Mouse (Mus musculus): ENCODE measurements at regions not wholly inside any gene's neighbourhood (a gene's known extent, or its start where the extent isn't known, plus 50 kb on each side); places are given as distances from the start of the nearest gene placed in this dataset.

DNA sequence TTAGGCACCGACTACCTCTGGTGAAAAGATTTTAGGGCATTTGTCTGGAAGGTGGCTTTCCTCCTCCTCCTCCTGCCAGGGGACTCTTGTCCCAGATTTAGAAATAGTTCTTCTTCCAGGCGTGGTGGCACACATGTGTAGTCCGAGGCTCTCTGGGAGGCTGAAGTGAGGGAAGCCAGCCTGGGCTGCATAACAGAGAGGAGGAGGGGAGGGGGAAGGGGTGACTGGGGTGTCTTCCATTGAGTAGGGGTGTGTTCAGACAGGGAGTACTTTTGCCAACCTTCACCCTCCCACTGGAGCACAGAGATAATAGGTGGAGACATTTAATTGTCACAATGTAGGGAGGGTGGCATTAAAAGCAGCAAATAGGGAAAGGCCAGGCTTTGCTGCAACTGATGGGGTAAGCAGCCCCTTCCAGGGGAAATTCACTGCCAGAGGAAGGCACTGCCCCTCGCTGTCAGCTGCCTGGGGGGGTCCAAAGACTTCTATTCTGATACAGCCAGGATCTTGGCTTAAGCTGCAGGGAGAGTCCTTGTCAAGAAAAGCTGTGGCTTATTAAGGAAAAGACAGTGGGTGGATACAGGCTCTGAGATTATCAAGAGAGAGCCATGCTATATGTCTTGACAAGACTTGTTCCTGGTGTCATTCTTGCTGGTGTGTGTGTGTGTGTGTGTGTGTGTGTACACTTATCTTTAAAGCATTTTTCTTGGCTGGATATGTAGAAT is 83.9 kb downstream of the Bbs10 start:
- Histone ChIP-seq H3K36me3 (ENCODE audit: control insufficient read depth, insufficient read depth, low read length, poor library complexity, severe bottlenecking) (no peaks in the 10 kb centered on the region), H3K4me1 (ENCODE audit: control insufficient read depth in 2 of 2, insufficient read depth in 2 of 2, low read length in 2 of 2, poor library complexity in 1 of 2) (peaks cover 5 to 6% of the 10 kb centered on the region in 2 experiments), H3K9me3 (ENCODE audit: control insufficient read depth, insufficient read depth, low read depth, low read length) (no peaks in the 10 kb centered on the region), H3K9ac (ENCODE audit: insufficient read depth, low read depth, low read length, poor library complexity, severe bottlenecking) (no peak overlapping the region), H3K4me3 (ENCODE audit: insufficient read depth in 1 of 2, low read depth in 1 of 2, low read length in 2 of 2, poor library complexity in 1 of 2, severe bottlenecking in 1 of 2) (no peak overlapping the region), H3K27ac (ENCODE audit: insufficient read depth, low read depth, low read length, poor library complexity, severe bottlenecking) (no peak overlapping the region)
- TF ChIP-seq ZNF384 (IDR thresholded peaks at IDR 0.05; ENCODE audit: low read depth, low read length) (no peak), CHD2 (IDR thresholded peaks at IDR 0.05; ENCODE audit: low read depth, low read length) (no peak), MAFK (IDR thresholded peaks at IDR 0.05; ENCODE audit: insufficient read depth, low read depth, low read length) (no peak), ZC3H11A (IDR thresholded peaks at IDR 0.05; ENCODE audit: borderline replicate concordance, low read depth, low read length) (no peak)
- no peak for DNase-seq (ENCODE audit: low read depth, low spot score)
- in situ Hi-C loops (cut with MboI; ENCODE audit: low sequenced_read_pairs in 2 of 2, unreplicated experiment in 2 of 2): no loop called here

DNA sequence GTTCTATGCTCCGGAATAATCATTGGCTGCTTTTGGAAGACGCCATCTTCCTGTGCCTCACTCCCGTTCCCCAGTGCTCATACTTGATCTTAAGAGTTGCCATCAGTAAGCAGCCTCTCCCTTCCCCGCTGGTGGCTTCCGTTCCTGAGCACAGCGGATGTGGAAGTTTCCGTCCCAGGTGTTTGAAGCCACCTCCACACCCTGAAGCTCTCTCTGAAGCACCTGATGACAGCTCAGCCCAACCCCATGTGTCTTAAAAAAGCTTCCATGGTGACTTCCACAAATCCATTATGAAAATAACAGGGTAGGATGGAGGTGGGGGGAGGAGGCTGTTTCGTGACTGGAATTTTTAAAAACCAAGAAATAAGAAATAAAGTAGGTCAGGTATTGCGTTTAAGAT is 87.1 kb downstream of the Bbs10 start:
- no peak overlapping the region for H3K4me3 ChIP-seq (ENCODE audit: insufficient read depth in 1 of 2, low read depth in 1 of 2, low read length in 2 of 2, poor library complexity in 1 of 2, severe bottlenecking in 1 of 2)
- no peak for DNase-seq (ENCODE audit: low read depth, low spot score)
- in situ Hi-C loops (cut with MboI; ENCODE audit: low sequenced_read_pairs in 2 of 2, unreplicated experiment in 2 of 2): no loop called here
- no peaks in the 10 kb centered on the region for H3K9me3 ChIP-seq (ENCODE audit: control insufficient read depth, insufficient read depth, low read depth, low read length)
- H3K27ac ChIP-seq (ENCODE audit: insufficient read depth, low read depth, low read length, poor library complexity, severe bottlenecking): no peak overlapping the region
- H3K9ac ChIP-seq (ENCODE audit: insufficient read depth, low read depth, low read length, poor library complexity, severe bottlenecking): no peak overlapping the region
- no peaks in the 10 kb centered on the region for H3K36me3 ChIP-seq (ENCODE audit: control insufficient read depth, insufficient read depth, low read length, poor library complexity, severe bottlenecking)
- 0 out of 4 replicates have a peak, but pooled peaks cover 0 to 2% of the 10 kb centered on the region in 2 experiments for H3K4me1 ChIP-seq (ENCODE audit: control insufficient read depth in 2 of 2, insufficient read depth in 2 of 2, low read length in 2 of 2, poor library complexity in 1 of 2)
- no peak for TF ChIP-seq CHD2 (IDR thresholded peaks at IDR 0.05; ENCODE audit: low read depth, low read length)
- no peak for TF ChIP-seq ZNF384 (IDR thresholded peaks at IDR 0.05; ENCODE audit: low read depth, low read length)
- no peak for TF ChIP-seq MAFK (IDR thresholded peaks at IDR 0.05; ENCODE audit: insufficient read depth, low read depth, low read length)
- TF ChIP-seq HCFC1 (IDR thresholded peaks at IDR 0.05; ENCODE audit: borderline replicate concordance, insufficient read depth, low read length): no peak
- TF ChIP-seq ZC3H11A (IDR thresholded peaks at IDR 0.05; ENCODE audit: borderline replicate concordance, low read depth, low read length): no peak

DNA sequence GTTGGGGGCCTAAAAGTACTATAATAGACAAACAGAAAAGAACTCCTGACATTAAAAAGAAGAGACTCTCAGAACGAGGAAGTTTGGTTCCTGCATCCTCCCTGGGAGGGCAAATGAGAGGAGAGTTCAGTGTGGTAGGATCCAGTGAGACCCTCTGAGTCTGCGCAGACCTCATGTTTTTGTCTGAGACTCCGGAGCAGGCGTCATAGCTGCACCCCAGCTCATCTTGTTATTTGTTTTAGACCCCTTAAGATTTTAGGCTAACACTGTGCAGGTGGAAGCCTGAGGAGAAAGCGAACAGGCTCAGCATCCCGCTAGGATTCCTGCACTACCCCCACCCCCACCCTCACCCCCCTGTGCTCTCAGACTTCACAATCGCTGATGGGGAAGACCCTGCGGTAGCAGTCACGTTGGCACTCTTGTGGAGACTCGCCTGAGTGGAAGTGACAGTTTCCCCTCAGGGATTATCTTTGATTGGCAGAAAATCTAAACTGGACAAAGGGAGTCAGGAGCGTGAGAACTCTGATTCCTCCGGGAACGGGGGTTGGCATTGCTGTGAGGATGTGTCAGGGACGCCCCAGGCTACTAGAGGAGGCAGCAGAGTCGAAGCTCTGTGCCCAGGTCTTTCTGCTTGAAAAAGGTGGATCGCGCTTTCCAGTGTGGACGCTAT is 85.0 kb upstream of the Nap1l1 start:
- DNase-seq (ENCODE audit: low read depth, low spot score): no peak
- H3K36me3 ChIP-seq (ENCODE audit: control insufficient read depth, insufficient read depth, low read length, poor library complexity, severe bottlenecking): no peaks in the 10 kb centered on the region
- no peaks in the 10 kb centered on the region for H3K9me3 ChIP-seq (ENCODE audit: control insufficient read depth, insufficient read depth, low read depth, low read length)
- H3K9ac ChIP-seq (ENCODE audit: insufficient read depth, low read depth, low read length, poor library complexity, severe bottlenecking): no peak overlapping the region
- no peak overlapping the region for H3K27ac ChIP-seq (ENCODE audit: insufficient read depth, low read depth, low read length, poor library complexity, severe bottlenecking)
- 0 out of 4 replicates have a peak, but pooled peaks cover 0 to 2% of the 10 kb centered on the region in 2 experiments for H3K4me1 ChIP-seq (ENCODE audit: control insufficient read depth in 2 of 2, insufficient read depth in 2 of 2, low read length in 2 of 2, poor library complexity in 1 of 2)
- in situ Hi-C loops (cut with MboI; ENCODE audit: low sequenced_read_pairs in 2 of 2, unreplicated experiment in 2 of 2): no loop called here
- no peak overlapping the region for H3K4me3 ChIP-seq (ENCODE audit: insufficient read depth in 1 of 2, low read depth in 1 of 2, low read length in 2 of 2, poor library complexity in 1 of 2, severe bottlenecking in 1 of 2)
- TF ChIP-seq ZNF384 (IDR thresholded peaks at IDR 0.05; ENCODE audit: low read depth, low read length) (no peak), MAFK (IDR thresholded peaks at IDR 0.05; ENCODE audit: insufficient read depth, low read depth, low read length) (no peak), HCFC1 (IDR thresholded peaks at IDR 0.05; ENCODE audit: borderline replicate concordance, insufficient read depth, low read length) (no peak), ZC3H11A (IDR thresholded peaks at IDR 0.05; ENCODE audit: borderline replicate concordance, low read depth, low read length) (no peak), CHD2 (IDR thresholded peaks at IDR 0.05; ENCODE audit: low read depth, low read length) (no peak)

DNA sequence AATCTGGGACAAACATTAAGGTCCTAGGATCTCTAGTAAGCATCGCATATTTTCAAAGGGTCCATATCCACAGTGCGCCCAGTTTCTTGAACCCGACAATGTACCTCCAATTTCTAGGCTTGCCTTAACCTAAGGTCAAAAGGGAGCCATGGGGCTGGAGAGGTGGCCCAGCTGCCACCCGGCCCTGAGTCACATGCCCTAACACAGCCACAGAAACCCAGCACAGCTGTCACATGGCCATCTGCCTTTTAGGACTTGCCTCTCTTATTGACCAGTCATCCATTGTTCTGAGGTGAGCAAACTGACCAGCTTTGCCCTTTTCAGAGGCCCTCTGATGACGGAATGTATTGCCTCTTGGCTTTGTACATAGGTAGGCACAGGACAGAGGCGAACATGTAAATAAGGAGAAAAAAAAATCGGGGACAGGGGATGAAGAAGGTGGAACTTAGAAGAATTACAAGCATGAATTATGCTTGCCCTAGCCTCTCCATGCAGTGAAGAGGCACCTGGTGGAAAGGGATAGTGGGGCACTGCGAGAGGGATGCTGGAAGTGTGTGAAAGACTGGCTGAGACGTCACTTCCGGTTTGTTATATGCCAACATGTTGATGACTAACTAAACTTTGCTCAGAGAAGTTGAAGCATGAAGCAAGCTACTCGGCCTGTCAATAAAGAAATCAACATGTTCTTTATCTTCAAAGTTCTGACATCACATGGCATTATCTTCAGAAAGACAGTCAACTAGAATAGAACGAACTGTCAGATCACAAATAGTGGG is 84.3 kb upstream of the Nap1l1 start:
- no peak for TF ChIP-seq ZC3H11A (IDR thresholded peaks at IDR 0.05; ENCODE audit: borderline replicate concordance, low read depth, low read length)
- no peak for TF ChIP-seq ZNF384 (IDR thresholded peaks at IDR 0.05; ENCODE audit: low read depth, low read length)
- no peak for TF ChIP-seq CHD2 (IDR thresholded peaks at IDR 0.05; ENCODE audit: low read depth, low read length)
- TF ChIP-seq MAFK (IDR thresholded peaks at IDR 0.05; ENCODE audit: insufficient read depth, low read depth, low read length): no peak
- TF ChIP-seq HCFC1 (IDR thresholded peaks at IDR 0.05; ENCODE audit: borderline replicate concordance, insufficient read depth, low read length): no peak
- Histone ChIP-seq H3K9ac (ENCODE audit: insufficient read depth, low read depth, low read length, poor library complexity, severe bottlenecking) (no peak overlapping the region), H3K36me3 (ENCODE audit: control insufficient read depth, insufficient read depth, low read length, poor library complexity, severe bottlenecking) (no peaks in the 10 kb centered on the region), H3K4me3 (ENCODE audit: insufficient read depth in 1 of 2, low read depth in 1 of 2, low read length in 2 of 2, poor library complexity in 1 of 2, severe bottlenecking in 1 of 2) (no peak overlapping the region), H3K9me3 (ENCODE audit: control insufficient read depth, insufficient read depth, low read depth, low read length) (no peaks in the 10 kb centered on the region), H3K4me1 (ENCODE audit: control insufficient read depth in 2 of 2, insufficient read depth in 2 of 2, low read length in 2 of 2, poor library complexity in 1 of 2) (0 out of 4 replicates have a peak, but pooled peaks cover 0 to 2% of the 10 kb centered on the region in 2 experiments), H3K27ac (ENCODE audit: insufficient read depth, low read depth, low read length, poor library complexity, severe bottlenecking) (no peak overlapping the region)
- in situ Hi-C loops (cut with MboI; ENCODE audit: low sequenced_read_pairs in 2 of 2, unreplicated experiment in 2 of 2): no loop called here
- no peak for DNase-seq (ENCODE audit: low read depth, low spot score)

Measured in ES-E14 (cell line).